Comparison of ENCODE assay signal across 16 mouse cellular contexts in genomic region chr7:102752086-102752485, GRCm38 (mm10). TPM values are rescaled to one million over a fixed set of nuclear protein-coding genes. Genes with fewer than 3 reads are reported as not detected.
DNase-seq lines count a peak whose midpoint lies in the region; TF ChIP-seq lines count a peak whose summit lies in the region.
"Had no signal": no experiment of that assay in that cellular context is flagged by ENCODE, and none has a peak within 500 bp of the region (broad histone marks: within the 10 kb centered on the region; RNA-seq: fewer than 3 reads in every experiment).

No protein-coding gene starts in this region.

- no peak overlapping the region for H3K9ac ChIP-seq in MEL (ENCODE audit: control insufficient read depth, low read depth, low read length, poor library complexity, severe bottlenecking)
- H3K9ac ChIP-seq: hindbrain, embryonic 12.5 days had no signal

- no peaks in the 10 kb centered on the region for H3K9me3 ChIP-seq in MEL (replicated peaks; ENCODE audit: insufficient read depth, low read length)
- H3K9me3 ChIP-seq: hindbrain, embryonic 12.5 days had no signal

- peak; percentile 6 for DNase-seq in embryo, embryonic 11 days
- DNase-seq in embryo, embryonic 10 days (ENCODE audit: low spot score) = no peak
- DNase-seq in lung, postnatal 10 days = peak; percentile 4
- DNase-seq in lung, adult 18-20 months = no peak
- peak; percentile 3 for DNase-seq in MEL (ENCODE audit: low read depth, low spot score)
- peak; percentile 2 for DNase-seq in naive thymus-derived CD4-positive, alpha-beta T cell, adult 2 months (ENCODE audit: low read depth)
- DNase-seq in frontal cortex, postnatal 25 days (ENCODE audit: low spot score in 2 of 2) = no peak

- no peaks in the 10 kb centered on the region for H3K36me3 ChIP-seq in MEL (ENCODE audit: control insufficient read depth in 1 of 2, insufficient read depth in 2 of 2, low read length in 2 of 2)
- H3K36me3 ChIP-seq: hindbrain, embryonic 12.5 days had no signal

- H3K4me3 ChIP-seq in MEL (ENCODE audit: control insufficient read depth in 1 of 2, insufficient read depth in 1 of 2, low read depth in 2 of 2, low read length in 2 of 2) = no peak overlapping the region
- H3K4me3 ChIP-seq: hindbrain, embryonic 12.5 days had no signal

- no peaks in the 10 kb centered on the region for H3K27me3 ChIP-seq in MEL (ENCODE audit: control insufficient read depth in 1 of 2, insufficient read depth in 2 of 2, low read length in 2 of 2)
- H3K27me3 ChIP-seq: hindbrain, embryonic 12.5 days had no signal

- no peak for TF ChIP-seq RAD21 in MEL (IDR thresholded peaks at IDR 0.05; ENCODE audit: low read depth, low read length)

- no peak for TF ChIP-seq EP300 in MEL (IDR thresholded peaks at IDR 0.05; ENCODE audit: low read depth in 1 of 2, low read length in 2 of 2)

- H3K27ac ChIP-seq in MEL (ENCODE audit: control insufficient read depth, low read depth, low read length) = no peak overlapping the region
- H3K27ac ChIP-seq: hindbrain, embryonic 12.5 days had no signal

- TF ChIP-seq POLR2A in MEL (IDR thresholded peaks at IDR 0.05; ENCODE audit: control insufficient read depth in 1 of 2, insufficient read depth in 1 of 2, low read depth in 1 of 2, low read length in 2 of 2, poor library complexity in 1 of 2) = no peak

- H3K79me2 ChIP-seq in MEL (ENCODE audit: control insufficient read depth, insufficient read depth, low read length, poor library complexity) = no peaks in the 10 kb centered on the region

- no peaks in the 10 kb centered on the region for H3K4me1 ChIP-seq in MEL (ENCODE audit: control insufficient read depth in 1 of 2, insufficient read depth in 2 of 2, low read length in 2 of 2)
- H3K4me1 ChIP-seq: hindbrain, embryonic 12.5 days had no signal

- TF ChIP-seq CTCF in MEL (IDR thresholded peaks at IDR 0.05 in 2 of 3, conservative IDR thresholded peaks at IDR 0.05 in 1 of 3; ENCODE audit: control insufficient read depth in 1 of 3, insufficient read depth in 1 of 3, low read depth in 2 of 3, low read length in 3 of 3, poor library complexity in 1 of 3, severe bottlenecking in 1 of 3) = peak in 1 of 3 experiments; percentile 16; a peak in 1 of 6 replicates

TF ChIP-seq in MEL, 35 proteins besides CTCF, POLR2A, EP300 and RAD21:
- no peak for TF ChIP-seq ELF1 (IDR thresholded peaks at IDR 0.05; ENCODE audit: low read depth, low read length)
- no peak for TF ChIP-seq SIN3A (IDR thresholded peaks at IDR 0.05; ENCODE audit: low read length)
- no peak for TF ChIP-seq NRF1 (IDR thresholded peaks at IDR 0.05; ENCODE audit: insufficient read depth, low read depth, low read length, poor library complexity, severe bottlenecking)
- TF ChIP-seq POLR2AphosphoS5 (IDR thresholded peaks at IDR 0.05; ENCODE audit: borderline replicate concordance, low read depth, low read length) = no peak
- TF ChIP-seq MEF2A (IDR thresholded peaks at IDR 0.05; ENCODE audit: extremely low read depth, insufficient replicate concordance, low read depth, low read length, poor library complexity, severe bottlenecking) = no peak
- TF ChIP-seq USF1 (IDR thresholded peaks at IDR 0.05; ENCODE audit: low read depth, low read length) = no peak
- no peak for TF ChIP-seq KAT2A (conservative IDR thresholded peaks at IDR 0.05; ENCODE audit: low read depth, low read length)
- TF ChIP-seq ZMIZ1 (IDR thresholded peaks at IDR 0.05; ENCODE audit: low read depth, low read length) = no peak
- no peak for TF ChIP-seq TCF12 (IDR thresholded peaks at IDR 0.05; ENCODE audit: low read depth, low read length)
- TF ChIP-seq MAZ (IDR thresholded peaks at IDR 0.05; ENCODE audit: low read depth, low read length) = no peak

RNA-seq across cellular contexts. Expression of gene Olfr560, which starts 7.1 kb away (rescaled TPM):
- not detected in 2 replicates for total RNA-seq in MEL (2012; rRNA removed)
- polyA plus RNA-seq in MEL (2012; ENCODE audit: insufficient read depth in 1 of 2, insufficient read length in 2 of 2, low read depth in 1 of 2, low replicate concordance in 2 of 2, missing spikeins in 1 of 2) = not detected
- total RNA-seq: heart, adult 18-20 months; monocyte, adult 5-6 weeks had no signal
- polyA plus RNA-seq: embryonic facial prominence, embryonic 11.5 days; forebrain, embryonic 14.5 days; hindbrain, embryonic 12.5 days; large intestine, adult 2 months; liver, embryonic 16.5 days had no signal

RNA-seq across cellular contexts. Expression of gene Olfr78, which starts 7.2 kb away (rescaled TPM):
- not detected in 2 replicates for total RNA-seq in MEL (2012; rRNA removed)
- not detected for polyA plus RNA-seq in MEL (2012; ENCODE audit: insufficient read depth in 1 of 2, insufficient read length in 2 of 2, low read depth in 1 of 2, low replicate concordance in 2 of 2, missing spikeins in 1 of 2)
- total RNA-seq: monocyte, adult 5-6 weeks had no signal
- polyA plus RNA-seq: embryonic facial prominence, embryonic 11.5 days; forebrain, embryonic 14.5 days had no signal

RNA-seq across cellular contexts. Expression of gene Olfr561, which starts 18.9 kb away (rescaled TPM):
- total RNA-seq in MEL (2012; rRNA removed) = not detected in 2 replicates
- not detected for polyA plus RNA-seq in MEL (2012; ENCODE audit: insufficient read depth in 1 of 2, insufficient read length in 2 of 2, low read depth in 1 of 2, low replicate concordance in 2 of 2, missing spikeins in 1 of 2)
- total RNA-seq: heart, adult 18-20 months; left cerebral cortex, postnatal 36 days; monocyte, adult 5-6 weeks had no signal
- polyA plus RNA-seq: embryonic facial prominence, embryonic 11.5 days; forebrain, embryonic 14.5 days; hindbrain, embryonic 12.5 days; large intestine, adult 2 months; liver, embryonic 16.5 days; urinary bladder, adult 2 months had no signal

RNA-seq across cellular contexts. Expression of gene Olfr559, which starts 24.8 kb away (rescaled TPM):
- not detected in 2 replicates for total RNA-seq in MEL (2012; rRNA removed)
- polyA plus RNA-seq in MEL (2012; ENCODE audit: insufficient read depth in 1 of 2, insufficient read length in 2 of 2, low read depth in 1 of 2, low replicate concordance in 2 of 2, missing spikeins in 1 of 2) = not detected
- total RNA-seq: heart, adult 18-20 months; left cerebral cortex, postnatal 36 days; monocyte, adult 5-6 weeks had no signal
- polyA plus RNA-seq: embryonic facial prominence, embryonic 11.5 days; forebrain, embryonic 14.5 days; hindbrain, embryonic 12.5 days; large intestine, adult 2 months; liver, embryonic 16.5 days; urinary bladder, adult 2 months had no signal

RNA-seq across cellular contexts. Expression of gene Olfr33, which starts 33.2 kb away (rescaled TPM):
- total RNA-seq in MEL (2012; rRNA removed) = not detected in 2 replicates
- not detected for polyA plus RNA-seq in MEL (2012; ENCODE audit: insufficient read depth in 1 of 2, insufficient read length in 2 of 2, low read depth in 1 of 2, low replicate concordance in 2 of 2, missing spikeins in 1 of 2)
- total RNA-seq: heart, adult 18-20 months; left cerebral cortex, postnatal 36 days; monocyte, adult 5-6 weeks had no signal
- polyA plus RNA-seq: embryonic facial prominence, embryonic 11.5 days; forebrain, embryonic 14.5 days; hindbrain, embryonic 12.5 days; large intestine, adult 2 months; liver, embryonic 16.5 days; urinary bladder, adult 2 months had no signal

Comparison
In these comparisons a context has a peak if more than half of its experiments do, and no peak if none do; other contexts are left out.
1. DNase-seq: peak in embryo, embryonic 11 days (single experiment), lung, postnatal 10 days (single experiment), MEL (single experiment) and naive thymus-derived CD4-positive, alpha-beta T cell, adult 2 months (single experiment); none in embryo, embryonic 10 days (single experiment), lung, adult 18-20 months (0 of 2) and frontal cortex, postnatal 25 days (0 of 2).